Mouse (Mus musculus): Measurements from ENCODE around the gene Ncbp2. TPM values are rescaled to one million over a fixed set of nuclear protein-coding genes. Genes with fewer than 3 reads are reported as not detected.

The Ncbp2 gene
- total and polyA plus RNA-seq, 2 experiments, result 8.4 TPM

GRCm38 (mm10) chr16:31992039-31992438 lies 43.7 kb downstream of the Ncbp2 start:
- TF ChIP-seq POLR2A (IDR thresholded peaks at IDR 0.05; ENCODE audit: extremely low read depth, insufficient read depth, low read length) (no peak), CTCF (IDR thresholded peaks at IDR 0.05; ENCODE audit: low read depth, low read length) (peak; percentile 44; the same call in 1 of the 2 replicates)
- peaks cover 11% of the 10 kb centered on the region for H3K36me3 ChIP-seq (ENCODE audit: control insufficient read depth, insufficient read depth, low read length)
- H3K9ac ChIP-seq (ENCODE audit: low read depth, low read length), result no peak overlapping the region
- peaks cover 4% of the 10 kb centered on the region; the same call in 1 of the 2 replicates for H3K79me2 ChIP-seq (ENCODE audit: control insufficient read depth, insufficient read depth, low read length)
- DNase-seq (ENCODE audit: extremely low read depth, low read depth, low spot score), result no peak
- H3K27me3 ChIP-seq (ENCODE audit: control insufficient read depth, insufficient read depth, low read length), result no peaks in the 10 kb centered on the region
- H3K4me3 ChIP-seq (ENCODE audit: insufficient read depth, low read depth, low read length), result no peak overlapping the region
- peaks cover 20% of the 10 kb centered on the region for H3K4me1 ChIP-seq (ENCODE audit: control insufficient read depth, insufficient read depth, low read length)
- WGBS, result 80% methylated on average over 1 of the region's 1 CpGs
- no peak overlapping the region for H3K27ac ChIP-seq (replicated peaks; ENCODE audit: insufficient read depth, low read depth, low read length)

GRCm38 (mm10) chr16:31993195-31993594 lies 44.9 kb downstream of the Ncbp2 start:
- Histone ChIP-seq H3K36me3 (ENCODE audit: control insufficient read depth, insufficient read depth, low read length) (peaks cover 11% of the 10 kb centered on the region), H3K4me1 (ENCODE audit: control insufficient read depth, insufficient read depth, low read length) (peaks cover 21% of the 10 kb centered on the region), H3K9ac (ENCODE audit: low read depth, low read length) (no peak overlapping the region), H3K79me2 (ENCODE audit: control insufficient read depth, insufficient read depth, low read length) (peaks cover 10% of the 10 kb centered on the region; the same call in 1 of the 2 replicates), H3K27ac (replicated peaks; ENCODE audit: insufficient read depth, low read depth, low read length) (peak overlapping the region; percentile 78), H3K4me3 (ENCODE audit: insufficient read depth, low read depth, low read length) (no peak overlapping the region), H3K27me3 (ENCODE audit: control insufficient read depth, insufficient read depth, low read length) (no peaks in the 10 kb centered on the region)
- DNase-seq (ENCODE audit: extremely low read depth, low read depth, low spot score), result peak; percentile 90
- WGBS, result 28% methylated on average over 4 of the region's 4 CpGs
- TF ChIP-seq POLR2A (IDR thresholded peaks at IDR 0.05; ENCODE audit: extremely low read depth, insufficient read depth, low read length) (no peak), CTCF (IDR thresholded peaks at IDR 0.05; ENCODE audit: low read depth, low read length) (no peak)

- peak overlapping the region; percentile 78 for H3K27ac ChIP-seq (replicated peaks; ENCODE audit: insufficient read depth, low read depth, low read length)
- H3K4me1 ChIP-seq (ENCODE audit: control insufficient read depth, insufficient read depth, low read length), result peaks cover 24% of the 10 kb centered on the region
- peaks cover 13% of the 10 kb centered on the region; the same call in 1 of the 2 replicates for H3K79me2 ChIP-seq (ENCODE audit: control insufficient read depth, insufficient read depth, low read length)
- H3K4me3 ChIP-seq (ENCODE audit: insufficient read depth, low read depth, low read length), result no peak overlapping the region
- peak; percentile 30 for DNase-seq (ENCODE audit: extremely low read depth, low read depth, low spot score)
- H3K9ac ChIP-seq (ENCODE audit: low read depth, low read length), result no peak overlapping the region
- H3K36me3 ChIP-seq (ENCODE audit: control insufficient read depth, insufficient read depth, low read length), result peaks cover 5% of the 10 kb centered on the region
- TF ChIP-seq CTCF (IDR thresholded peaks at IDR 0.05; ENCODE audit: low read depth, low read length), result no peak
- TF ChIP-seq POLR2A (IDR thresholded peaks at IDR 0.05; ENCODE audit: extremely low read depth, insufficient read depth, low read length), result no peak
- H3K27me3 ChIP-seq (ENCODE audit: control insufficient read depth, insufficient read depth, low read length), result no peaks in the 10 kb centered on the region
These were observed 45.6 kb downstream of the Ncbp2 start for GRCm38 (mm10) chr16:31993946-31994345.

DNA sequence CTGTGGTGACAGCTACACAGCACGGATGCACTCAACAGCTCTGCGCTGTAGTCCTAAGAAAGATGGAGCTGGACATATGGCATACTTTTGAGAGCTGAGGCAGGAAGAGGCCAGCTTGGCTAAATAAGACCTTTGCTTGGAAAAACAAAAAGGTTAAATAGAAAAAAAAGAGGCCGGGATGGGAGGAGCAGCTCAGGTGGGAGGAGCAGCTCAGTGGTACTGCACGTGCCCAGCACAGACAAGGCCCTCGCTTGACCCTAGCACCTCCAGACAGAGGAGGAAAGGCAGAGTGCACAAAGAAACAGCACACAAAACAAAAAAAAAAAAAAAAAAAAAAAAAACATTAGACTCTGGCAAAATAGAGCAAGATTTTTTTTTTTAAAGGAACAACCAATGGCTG lies 48.1 kb downstream of the Ncbp2 start:
- DNase-seq (ENCODE audit: extremely low read depth, low read depth, low spot score), result peak; percentile 90
- H3K27me3 ChIP-seq (ENCODE audit: control insufficient read depth, insufficient read depth, low read length), result no peaks in the 10 kb centered on the region
- H3K4me3 ChIP-seq (ENCODE audit: insufficient read depth, low read depth, low read length), result no peak overlapping the region
- H3K4me1 ChIP-seq (ENCODE audit: control insufficient read depth, insufficient read depth, low read length), result peaks cover 28% of the 10 kb centered on the region
- H3K9ac ChIP-seq (ENCODE audit: low read depth, low read length), result no peak overlapping the region
- no peak for TF ChIP-seq CTCF (IDR thresholded peaks at IDR 0.05; ENCODE audit: low read depth, low read length)
- no peak for TF ChIP-seq POLR2A (IDR thresholded peaks at IDR 0.05; ENCODE audit: extremely low read depth, insufficient read depth, low read length)
- peaks cover 28% of the 10 kb centered on the region; the same call in 1 of the 2 replicates for H3K79me2 ChIP-seq (ENCODE audit: control insufficient read depth, insufficient read depth, low read length)
- peak overlapping the region; percentile 45; the same call in 1 of the 2 replicates for H3K27ac ChIP-seq (replicated peaks; ENCODE audit: insufficient read depth, low read depth, low read length)
- 40% methylated on average over 5 of the region's 5 CpGs for WGBS
- H3K36me3 ChIP-seq (ENCODE audit: control insufficient read depth, insufficient read depth, low read length), result no peaks in the 10 kb centered on the region

GRCm38 (mm10) chr16:32002509-32003477 lies 54.5 kb downstream of the Ncbp2 start, which contains the start of gene Senp5:
Gene Senp5 (minus strand): TSS chr16:32003287.
- peaks cover 32% of the 10 kb centered on the region; the same call in 1 of the 2 replicates for H3K79me2 ChIP-seq (ENCODE audit: control insufficient read depth, insufficient read depth, low read length)
- H3K9ac ChIP-seq (ENCODE audit: low read depth, low read length), result peak within 1 kb of the TSS; percentile 94
- H3K27ac ChIP-seq (replicated peaks; ENCODE audit: insufficient read depth, low read depth, low read length), result peak within 1 kb of the TSS; percentile 85
- peaks cover 18% of the 10 kb centered on the region for H3K4me1 ChIP-seq (ENCODE audit: control insufficient read depth, insufficient read depth, low read length)
- TF ChIP-seq CTCF (IDR thresholded peaks at IDR 0.05; ENCODE audit: low read depth, low read length) (no peak; the same call in none of the 2 replicates), POLR2A (IDR thresholded peaks at IDR 0.05; ENCODE audit: extremely low read depth, insufficient read depth, low read length) (peak; percentile 70; the same call in 1 of the 2 replicates)
- H3K36me3 ChIP-seq (ENCODE audit: control insufficient read depth, insufficient read depth, low read length), result no peaks in the 10 kb centered on the region
- H3K27me3 ChIP-seq (ENCODE audit: control insufficient read depth, insufficient read depth, low read length), result no peaks in the 10 kb centered on the region
- peak within 1 kb of the TSS; percentile 92 for H3K4me3 ChIP-seq (ENCODE audit: insufficient read depth, low read depth, low read length)
- DNase-seq (ENCODE audit: extremely low read depth, low read depth, low spot score), result peak; percentile 94
- under 1% methylated on average over 66 of the region's 66 CpGs for whole genome bisulfite sequencing

Data from liver, adult 2 months (tissue).